Mouse (Mus musculus) hindbrain, embryonic 14.5 days (tissue): ENCODE results near the gene D430041D05Rik. TPM values are rescaled to one million over a fixed set of nuclear protein-coding genes. Genes with fewer than 3 reads are reported as not detected.

Experiments
- ATAC-seq: fragments of 200-750 bp; cut with Nextera tagmentation; 2 replicates; pipeline ENCODE4 v1.8.0; 2017; ENCODE audit warnings: moderate number of reproducible peaks, mild to moderate bottlenecking, moderate TSS enrichment, moderate library complexity; ENCODE audit not compliant: low FRiP score
- DNase-seq: peaks from one replicate; pipeline ENCODE4 v3.0.0-alpha.2; 2015; ENCODE audit warnings: low spot score
- H3K27ac ChIP-seq: fragments of 300-500 bp; sonication (generic); 2 replicates; pipeline ENCODE4 v1.5.1; 2014; ENCODE audit warnings: mild to moderate bottlenecking, moderate library complexity
- H3K27me3 ChIP-seq: fragments of 300-500 bp; sonication (generic); 2 replicates; pipeline ENCODE4 v1.6.1; 2014; ENCODE audit warnings: mild to moderate bottlenecking, low read length, mixed read lengths; ENCODE audit not compliant: control insufficient read depth, insufficient read depth
- H3K36me3 ChIP-seq: fragments of 300-500 bp; sonication (generic); replicated peaks from 2 replicates; pipeline ENCODE4 v1.6.1; 2014; ENCODE audit not compliant: control insufficient read depth, insufficient read depth
- H3K4me1 ChIP-seq: fragments of 300-500 bp; sonication (generic); replicated peaks from 2 replicates; pipeline ENCODE4 v1.6.1; 2014; ENCODE audit warnings: antibody characterized with exemption, low read length, mixed read lengths; ENCODE audit not compliant: control insufficient read depth, insufficient read depth
- H3K4me2 ChIP-seq: fragments of 300-500 bp; sonication (generic); replicated peaks from 2 replicates; pipeline ENCODE4 v1.6.1; 2014; ENCODE audit warnings: mild to moderate bottlenecking, moderate library complexity
- H3K4me3 ChIP-seq: fragments of 300-500 bp; sonication (generic); replicated peaks from 2 replicates; pipeline ENCODE4 v1.5.1; 2014; ENCODE audit warnings: mild to moderate bottlenecking, low read length
- H3K9ac ChIP-seq: fragments of 300-500 bp; sonication (generic); 2 replicates; pipeline ENCODE4 v1.6.1; 2014
- H3K9me3 ChIP-seq: fragments of 300-500 bp; sonication (generic); 2 replicates; pipeline ENCODE4 v1.6.1; 2016; ENCODE audit warnings: low read length; ENCODE audit not compliant: control insufficient read depth
- WGBS: fragments of 180-500 bp; shearing (Covaris S2); extraction: QIAGEN DNeasy Blood & Tissue Kit; methylation state at CpG from one replicate; pipeline ENCODE4 v1.1.7; 2014; 5-methylcytosine and 5-hydroxymethylcytosine counted together
- polyA plus RNA-seq: library from polyadenylated mRNA; unstranded; fragments of >200 nt; fragmentation: Nextera tagmentation; extraction: Ambion mirVana; gene quantifications from 2 replicates; pipeline ENCODE4 v1.2.1, GENCODE M21; 2014

Gene D430041D05Rik
- 13.4 and 14.5 TPM in 2 replicates for polyA plus RNA-seq

- Histone ChIP-seq H3K27me3 (peaks cover 15% of the 10 kb centered on the region; the same call in 1 of the 2 replicates), H3K4me2 (peak within 1 kb of the TSS; percentile 55), H3K9ac (peak within 1 kb of the TSS; percentile 98), H3K36me3 (no peaks in the 10 kb centered on the region), H3K4me1 (peaks cover 25% of the 10 kb centered on the region), H3K27ac (peak within 1 kb of the TSS; percentile 94), H3K9me3 (no peaks in the 10 kb centered on the region), H3K4me3 (peak within 1 kb of the TSS; percentile 78)
- ATAC-seq, result no peak
- WGBS, result 63% methylated on average over 4 of the region's 4 CpGs
- DNase-seq, result no peak
These were observed at the start of gene D430041D05Rik for GRCm38 (mm10) chr2:104410963-104411545. TSS of gene D430041D05Rik (minus strand) at chr2:104411013.

DNA sequence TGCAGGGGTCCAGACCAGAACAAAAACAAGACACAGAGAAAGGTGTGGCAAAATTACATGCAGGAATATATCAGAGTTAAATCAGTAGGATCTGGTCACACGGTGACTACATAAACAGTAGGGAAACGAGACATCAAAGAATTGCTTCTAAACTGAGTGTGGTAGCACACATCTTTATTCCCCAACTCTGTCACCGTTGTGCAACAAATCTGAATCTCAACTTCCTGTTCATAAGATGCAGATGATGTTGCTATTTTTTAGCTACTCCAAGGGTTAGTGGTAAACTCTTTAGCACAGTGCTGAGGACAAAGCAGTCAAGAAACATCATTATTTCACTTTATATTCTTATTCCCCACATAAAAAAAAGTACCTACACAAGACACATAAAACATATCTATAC lies 49.2 kb upstream of the D430041D05Rik start:
- no peaks in the 10 kb centered on the region for H3K27me3 ChIP-seq
- H3K4me1 ChIP-seq, result no peaks in the 10 kb centered on the region
- H3K9ac ChIP-seq, result no peak overlapping the region
- no peaks in the 10 kb centered on the region for H3K9me3 ChIP-seq
- ATAC-seq (no peak), DNase-seq (no peak)
- H3K4me2 ChIP-seq, result no peak overlapping the region
- H3K27ac ChIP-seq, result no peak overlapping the region
- no peak overlapping the region for H3K4me3 ChIP-seq
- no peaks in the 10 kb centered on the region for H3K36me3 ChIP-seq
- WGBS, result 81% methylated on average over 3 of the region's 3 CpGs

DNA sequence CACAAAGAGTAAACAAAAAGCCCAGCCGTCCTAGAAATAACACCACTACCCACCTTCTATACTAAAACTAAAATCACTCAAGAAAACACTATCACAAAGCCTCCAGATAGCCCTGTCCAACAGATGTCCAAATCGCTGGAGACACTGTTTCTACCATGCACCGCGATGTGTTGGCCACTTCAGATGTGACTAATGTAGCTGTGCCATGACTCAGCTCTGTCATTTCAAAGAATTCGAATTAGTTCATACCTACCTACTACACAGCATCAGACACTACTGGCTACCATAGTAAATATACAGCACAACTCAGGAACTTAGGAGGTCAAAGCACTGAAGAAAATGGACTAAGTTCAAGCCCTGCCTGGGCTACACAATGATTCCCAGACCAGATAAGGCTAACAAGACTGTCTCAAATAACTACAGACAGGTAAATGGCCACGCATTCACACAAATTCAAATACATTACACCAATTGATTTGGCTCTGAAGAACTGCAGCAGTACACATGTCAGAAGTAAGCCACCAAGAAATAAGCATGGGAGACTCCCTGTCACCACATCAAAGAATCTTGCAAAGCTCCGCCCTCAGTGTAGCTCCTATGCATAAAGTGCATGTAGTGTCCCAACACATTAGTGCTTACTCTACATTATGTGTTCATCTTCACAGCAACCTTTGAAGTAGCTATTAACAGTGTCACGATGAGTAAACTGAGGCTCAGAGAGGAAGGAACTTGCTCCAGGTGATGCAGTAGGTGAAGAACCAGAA lies 47.9 kb upstream of the D430041D05Rik start:
- H3K9ac ChIP-seq, result no peak overlapping the region
- DNase-seq (no peak), ATAC-seq (no peak)
- 87% methylated on average over 8 of the region's 8 CpGs for WGBS
- H3K4me2 ChIP-seq, result no peak overlapping the region
- H3K27me3 ChIP-seq, result no peaks in the 10 kb centered on the region
- H3K36me3 ChIP-seq, result no peaks in the 10 kb centered on the region
- H3K4me1 ChIP-seq, result no peaks in the 10 kb centered on the region
- no peak overlapping the region for H3K4me3 ChIP-seq
- no peak overlapping the region for H3K27ac ChIP-seq
- no peaks in the 10 kb centered on the region for H3K9me3 ChIP-seq

DNA sequence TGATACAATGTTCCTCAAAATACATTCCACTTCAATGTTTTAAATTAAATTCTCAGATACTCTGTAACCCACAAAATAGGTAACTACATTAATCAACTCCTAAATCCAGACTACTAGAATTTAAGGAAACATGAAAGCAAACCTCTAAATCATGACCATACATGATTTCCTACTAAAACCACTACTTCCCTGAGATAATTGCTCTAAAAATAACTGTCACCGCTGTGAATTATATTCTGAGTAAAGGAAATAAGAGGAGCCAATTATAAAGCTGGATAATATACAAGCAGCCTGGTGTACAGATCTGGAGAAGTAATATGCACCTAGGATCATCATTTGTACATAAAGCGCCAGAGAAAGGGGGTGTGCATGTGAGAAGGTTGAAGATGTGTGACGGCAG lies 46.3 kb upstream of the D430041D05Rik start:
- DNase-seq, result no peak
- H3K36me3 ChIP-seq, result no peaks in the 10 kb centered on the region
- ATAC-seq, result no peak
- H3K27ac ChIP-seq, result no peak overlapping the region
- H3K27me3 ChIP-seq, result no peaks in the 10 kb centered on the region
- no peak overlapping the region for H3K4me3 ChIP-seq
- no peaks in the 10 kb centered on the region for H3K9me3 ChIP-seq
- H3K9ac ChIP-seq, result no peak overlapping the region
- 89% methylated on average over 3 of the region's 3 CpGs for WGBS
- no peak overlapping the region for H3K4me2 ChIP-seq
- H3K4me1 ChIP-seq, result no peaks in the 10 kb centered on the region

DNA sequence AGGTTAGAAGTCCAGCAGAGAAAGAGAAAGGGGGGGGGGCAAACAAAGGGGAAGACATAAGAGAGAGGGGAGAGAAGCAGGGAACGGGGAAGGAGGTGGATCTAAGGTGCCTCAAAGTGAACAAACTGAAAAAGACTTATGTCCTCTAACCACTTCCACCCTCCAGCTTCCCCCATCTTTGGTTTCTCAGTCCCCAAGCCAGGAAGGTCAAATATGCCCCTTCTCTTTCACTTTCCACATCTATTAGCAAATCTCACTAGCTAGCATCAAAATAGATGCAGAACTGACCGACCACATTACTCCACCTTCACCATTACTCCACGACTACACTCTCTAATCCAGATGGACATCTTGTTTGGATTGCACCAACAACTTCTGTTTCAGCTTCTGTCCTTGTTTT lies 39.9 kb upstream of the D430041D05Rik start:
- WGBS, result 79% methylated on average over 3 of the region's 3 CpGs
- Histone ChIP-seq H3K4me2 (no peak overlapping the region), H3K36me3 (no peaks in the 10 kb centered on the region), H3K9me3 (no peaks in the 10 kb centered on the region), H3K9ac (no peak overlapping the region), H3K4me1 (no peaks in the 10 kb centered on the region), H3K27ac (no peak overlapping the region), H3K27me3 (no peaks in the 10 kb centered on the region), H3K4me3 (no peak overlapping the region)
- no peak for ATAC-seq
- DNase-seq, result no peak

DNA sequence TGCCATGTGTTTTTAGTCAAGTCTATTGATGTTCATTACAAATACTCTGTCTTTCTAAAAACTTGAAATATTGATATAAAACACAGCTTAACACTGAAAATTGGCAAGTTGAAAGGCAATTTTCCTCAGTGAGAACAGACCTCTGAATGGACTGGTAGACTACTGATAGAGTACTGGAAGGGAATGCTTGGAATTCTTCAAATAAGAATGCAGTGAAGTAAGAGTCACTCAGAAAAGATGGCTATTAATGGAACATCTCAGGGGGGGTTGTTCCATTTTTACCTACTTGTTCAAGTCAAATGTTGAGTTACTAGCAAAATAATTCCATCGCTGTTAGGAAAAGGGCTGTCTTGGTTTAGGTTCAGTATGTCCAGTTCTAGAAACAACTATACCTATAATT lies 38.4 kb upstream of the D430041D05Rik start:
- Histone ChIP-seq H3K4me3 (no peak overlapping the region), H3K36me3 (no peaks in the 10 kb centered on the region), H3K9ac (no peak overlapping the region), H3K4me2 (no peak overlapping the region), H3K9me3 (no peaks in the 10 kb centered on the region), H3K27me3 (no peaks in the 10 kb centered on the region), H3K27ac (no peak overlapping the region), H3K4me1 (no peaks in the 10 kb centered on the region)
- 94% methylated on average over 1 of the region's 1 CpGs for WGBS
- DNase-seq (no peak), ATAC-seq (no peak)

- WGBS, result 74% methylated on average over 4 of the region's 4 CpGs
- no peaks in the 10 kb centered on the region for H3K27me3 ChIP-seq
- DNase-seq (no peak), ATAC-seq (no peak)
- H3K4me1 ChIP-seq, result no peaks in the 10 kb centered on the region
- H3K36me3 ChIP-seq, result no peaks in the 10 kb centered on the region
- H3K4me2 ChIP-seq, result no peak overlapping the region
- no peak overlapping the region for H3K27ac ChIP-seq
- H3K9ac ChIP-seq, result no peak overlapping the region
- H3K9me3 ChIP-seq, result no peaks in the 10 kb centered on the region
- H3K4me3 ChIP-seq, result no peak overlapping the region
These were observed 37.4 kb upstream of the D430041D05Rik start for GRCm38 (mm10) chr2:104448201-104448600.

- H3K4me2 ChIP-seq, result no peak overlapping the region
- no peaks in the 10 kb centered on the region for H3K36me3 ChIP-seq
- H3K9me3 ChIP-seq, result no peaks in the 10 kb centered on the region
- ATAC-seq, result no peak
- no peaks in the 10 kb centered on the region for H3K27me3 ChIP-seq
- WGBS, result 74% methylated on average over 1 of the region's 1 CpGs
- no peak overlapping the region for H3K4me3 ChIP-seq
- H3K27ac ChIP-seq, result no peak overlapping the region
- H3K9ac ChIP-seq, result no peak overlapping the region
- no peak for DNase-seq
- H3K4me1 ChIP-seq, result no peaks in the 10 kb centered on the region
These were observed 35.2 kb upstream of the D430041D05Rik start for GRCm38 (mm10) chr2:104446016-104446415.

DNA sequence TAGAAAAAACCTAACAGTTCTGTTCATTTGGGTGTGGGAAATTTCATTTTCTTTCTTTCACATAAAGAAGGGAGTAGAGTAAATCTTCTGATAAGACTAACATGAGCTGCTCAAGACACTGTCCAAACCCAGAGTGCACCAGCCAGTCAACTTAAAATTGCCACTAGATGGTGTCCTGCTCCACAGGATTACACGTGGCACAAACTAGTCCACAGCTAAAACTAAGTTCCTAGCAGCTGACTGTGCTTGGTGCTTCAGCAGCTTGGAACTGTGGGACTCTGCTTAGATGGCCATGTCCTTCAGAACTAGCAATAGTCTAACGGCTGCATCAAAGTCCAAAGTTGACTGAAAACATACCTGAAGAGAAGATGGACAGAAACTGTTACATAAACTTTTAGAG lies 34.0 kb upstream of the D430041D05Rik start:
- Histone ChIP-seq H3K4me3 (no peak overlapping the region), H3K9me3 (no peaks in the 10 kb centered on the region), H3K4me2 (no peak overlapping the region), H3K9ac (no peak overlapping the region), H3K36me3 (peaks cover 6% of the 10 kb centered on the region; the same call in 1 of the 2 replicates), H3K4me1 (no peaks in the 10 kb centered on the region), H3K27ac (no peak overlapping the region), H3K27me3 (no peaks in the 10 kb centered on the region)
- WGBS, result 56% methylated on average over 2 of the region's 2 CpGs
- DNase-seq (peak; percentile 78), ATAC-seq (peak; percentile 66; the same call in 1 of the 2 replicates)
